Mouse (Mus musculus): ENCODE results near the gene Fcna. TPM values are rescaled to one million over a fixed set of nuclear protein-coding genes. Genes with fewer than 3 reads are reported as not detected.

Gene Fcna
- polyA plus RNA-seq, 1 experiment from 2014 or later: 4.0 TPM

DNA sequence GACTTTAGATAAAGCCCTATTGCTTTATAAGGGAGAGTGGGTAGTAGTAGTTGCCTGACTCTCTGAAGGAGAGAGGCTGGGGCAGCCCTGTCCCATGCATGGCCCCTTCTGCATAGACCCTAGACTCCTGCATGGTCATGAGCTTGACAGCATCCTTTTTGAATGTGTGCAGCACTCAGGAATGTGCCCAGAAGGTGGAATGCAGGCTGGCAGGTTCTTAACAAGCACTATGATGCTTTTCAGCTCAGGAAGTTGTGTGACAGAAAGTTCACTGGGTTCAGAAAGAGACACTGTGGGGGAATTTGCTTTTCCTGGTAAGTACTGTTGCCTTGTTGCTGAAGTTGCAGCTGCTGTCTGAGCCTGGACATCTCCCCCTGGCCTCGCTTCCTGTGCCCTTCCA, 26.7 kb upstream of the Fcna start:
- Histone ChIP-seq H3K4me2 (replicated peaks) (no peak overlapping the region), H3K27me3 (ENCODE audit: control insufficient read depth, insufficient read depth, low read length) (no peaks in the 10 kb centered on the region), H3K36me3 (replicated peaks; ENCODE audit: control insufficient read depth, insufficient read depth) (no peaks in the 10 kb centered on the region), H3K27ac (no peak overlapping the region), H3K4me1 (replicated peaks; ENCODE audit: control insufficient read depth, insufficient read depth, low read length) (no peaks in the 10 kb centered on the region), H3K9ac (no peak overlapping the region), H3K4me3 (replicated peaks; ENCODE audit: low read length) (no peak overlapping the region), H3K9me3 (ENCODE audit: control insufficient read depth, low read length) (no peaks in the 10 kb centered on the region)
- ATAC-seq (ENCODE audit: low FRiP score): no peak
- DNase-seq (ENCODE audit: low spot score): no peak
- 71% methylated on average over 1 of the region's 1 CpGs for WGBS

DNA sequence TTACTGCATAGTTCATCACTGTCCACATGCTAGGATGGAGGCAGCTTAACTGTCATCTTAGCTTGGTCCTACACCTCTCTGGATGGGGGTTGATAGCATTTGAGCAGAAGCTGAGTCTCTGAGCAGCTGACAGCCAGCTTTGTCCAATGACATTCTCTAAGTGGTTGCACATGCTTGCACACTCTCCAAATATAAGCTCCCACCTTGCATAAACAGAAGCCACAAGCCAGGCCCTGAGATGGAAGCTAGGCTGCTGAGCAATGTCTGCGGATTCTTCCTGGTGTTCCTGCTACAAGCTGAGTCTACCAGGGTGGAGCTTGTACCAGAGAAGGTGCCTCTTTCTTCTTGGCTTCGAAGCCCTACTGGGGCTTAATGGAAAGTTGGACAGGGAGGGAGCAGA, 25.1 kb upstream of the Fcna start, which contains the start of gene Lcn8:
TSS of gene Lcn8 (plus strand) at position 219 of the 400 bp plus-strand sequence.
- no peak for DNase-seq (ENCODE audit: low spot score)
- no peaks in the 10 kb centered on the region for H3K4me1 ChIP-seq (replicated peaks; ENCODE audit: control insufficient read depth, insufficient read depth, low read length)
- no peak within 1 kb of the TSS for H3K27ac ChIP-seq
- no peak within 1 kb of the TSS for H3K4me2 ChIP-seq (replicated peaks)
- no peaks in the 10 kb centered on the region for H3K36me3 ChIP-seq (replicated peaks; ENCODE audit: control insufficient read depth, insufficient read depth)
- WGBS: 71% methylated on average over 2 of the region's 2 CpGs
- no peaks in the 10 kb centered on the region for H3K9me3 ChIP-seq (ENCODE audit: control insufficient read depth, low read length)
- no peaks in the 10 kb centered on the region for H3K27me3 ChIP-seq (ENCODE audit: control insufficient read depth, insufficient read depth, low read length)
- H3K9ac ChIP-seq: no peak within 1 kb of the TSS
- H3K4me3 ChIP-seq (replicated peaks; ENCODE audit: low read length): no peak within 1 kb of the TSS
- no peak for ATAC-seq (ENCODE audit: low FRiP score)

DNA sequence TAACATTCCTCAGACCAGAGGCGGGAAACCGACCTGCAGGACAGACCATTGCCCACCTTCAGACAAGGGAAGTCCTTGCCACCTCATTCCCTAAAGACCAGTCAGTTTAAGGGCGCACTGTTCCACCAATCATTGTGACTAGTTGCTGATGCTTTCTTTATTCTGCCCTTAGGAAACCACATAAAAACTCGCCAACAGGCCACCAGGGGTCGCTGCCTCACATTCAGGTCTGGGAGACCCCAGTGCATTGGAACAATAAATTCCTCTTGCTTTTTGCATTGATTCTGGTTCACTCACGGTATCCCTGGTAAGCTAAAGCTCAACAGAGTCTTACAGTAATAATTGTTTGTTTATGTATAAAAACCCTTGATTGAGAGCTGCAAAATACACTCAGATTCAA, 12.1 kb upstream of the Fcna start:
- no peak overlapping the region for H3K9ac ChIP-seq
- ATAC-seq (ENCODE audit: low FRiP score) (no peak), DNase-seq (ENCODE audit: low spot score) (peak; percentile 66)
- no peak overlapping the region for H3K4me3 ChIP-seq (replicated peaks; ENCODE audit: low read length)
- no peaks in the 10 kb centered on the region for H3K36me3 ChIP-seq (replicated peaks; ENCODE audit: control insufficient read depth, insufficient read depth)
- 25% methylated on average over 6 of the region's 6 CpGs for WGBS
- H3K9me3 ChIP-seq (ENCODE audit: control insufficient read depth, low read length): no peaks in the 10 kb centered on the region
- no peak overlapping the region for H3K27ac ChIP-seq
- no peak overlapping the region for H3K4me2 ChIP-seq (replicated peaks)
- H3K4me1 ChIP-seq (replicated peaks; ENCODE audit: control insufficient read depth, insufficient read depth, low read length): no peaks in the 10 kb centered on the region
- no peaks in the 10 kb centered on the region for H3K27me3 ChIP-seq (ENCODE audit: control insufficient read depth, insufficient read depth, low read length)

DNA sequence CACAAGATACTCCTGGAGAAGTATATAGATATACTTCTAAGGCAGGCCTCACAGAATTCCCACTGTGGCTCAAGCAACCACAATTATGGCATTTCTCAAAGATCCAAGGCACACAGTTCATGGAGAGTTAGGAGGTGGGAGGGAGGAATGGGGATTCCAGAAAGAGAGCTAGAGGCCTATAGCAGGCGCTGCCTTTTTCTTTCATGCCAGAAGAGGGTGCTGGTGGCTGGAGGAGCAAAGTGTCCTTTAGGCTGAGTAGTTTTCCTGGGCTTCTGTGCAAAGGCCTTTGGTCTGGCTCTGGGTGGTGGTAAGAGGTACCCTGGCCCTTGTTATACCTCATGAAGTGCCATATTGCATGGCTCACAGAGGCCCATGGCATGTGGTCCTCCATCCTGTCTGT, 6.2 kb upstream of the Fcna start:
- Histone ChIP-seq H3K27ac (no peak overlapping the region), H3K4me2 (replicated peaks) (no peak overlapping the region), H3K36me3 (replicated peaks; ENCODE audit: control insufficient read depth, insufficient read depth) (no peaks in the 10 kb centered on the region), H3K4me1 (replicated peaks; ENCODE audit: control insufficient read depth, insufficient read depth, low read length) (no peaks in the 10 kb centered on the region), H3K9me3 (ENCODE audit: control insufficient read depth, low read length) (no peaks in the 10 kb centered on the region), H3K9ac (no peak overlapping the region), H3K4me3 (replicated peaks; ENCODE audit: low read length) (no peak overlapping the region), H3K27me3 (ENCODE audit: control insufficient read depth, insufficient read depth, low read length) (no peaks in the 10 kb centered on the region)
- ATAC-seq (ENCODE audit: low FRiP score): no peak
- DNase-seq (ENCODE audit: low spot score): no peak
- WGBS: 50% methylated on average over 1 of the region's 1 CpGs

DNA sequence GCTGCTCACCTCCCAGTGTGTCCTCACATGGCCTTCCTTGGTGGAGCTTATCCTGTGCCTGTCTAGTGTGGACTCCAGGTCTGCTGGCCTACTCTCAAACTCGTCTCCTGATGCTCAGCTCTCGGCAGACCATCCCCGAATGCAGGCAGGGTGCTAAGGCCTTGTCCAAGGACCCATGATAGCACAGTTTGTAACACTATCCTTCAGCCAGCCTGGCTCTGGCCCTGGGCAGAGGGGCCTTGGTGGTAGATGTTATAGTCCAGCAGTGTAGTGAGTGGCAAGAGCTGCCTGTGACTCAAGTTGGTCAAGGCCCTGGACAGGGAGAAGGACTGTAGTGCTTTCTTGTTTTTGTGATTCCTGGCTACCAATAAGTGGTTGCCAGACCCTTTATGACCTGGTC, 5.8 kb upstream of the Fcna start:
- no peaks in the 10 kb centered on the region for H3K36me3 ChIP-seq (replicated peaks; ENCODE audit: control insufficient read depth, insufficient read depth)
- H3K4me1 ChIP-seq (replicated peaks; ENCODE audit: control insufficient read depth, insufficient read depth, low read length): no peaks in the 10 kb centered on the region
- 84% methylated on average over 3 of the region's 3 CpGs for WGBS
- ATAC-seq (ENCODE audit: low FRiP score) (no peak), DNase-seq (ENCODE audit: low spot score) (no peak)
- no peak overlapping the region for H3K4me2 ChIP-seq (replicated peaks)
- no peak overlapping the region for H3K9ac ChIP-seq
- no peaks in the 10 kb centered on the region for H3K27me3 ChIP-seq (ENCODE audit: control insufficient read depth, insufficient read depth, low read length)
- no peak overlapping the region for H3K4me3 ChIP-seq (replicated peaks; ENCODE audit: low read length)
- no peak overlapping the region for H3K27ac ChIP-seq
- no peaks in the 10 kb centered on the region for H3K9me3 ChIP-seq (ENCODE audit: control insufficient read depth, low read length)

DNA sequence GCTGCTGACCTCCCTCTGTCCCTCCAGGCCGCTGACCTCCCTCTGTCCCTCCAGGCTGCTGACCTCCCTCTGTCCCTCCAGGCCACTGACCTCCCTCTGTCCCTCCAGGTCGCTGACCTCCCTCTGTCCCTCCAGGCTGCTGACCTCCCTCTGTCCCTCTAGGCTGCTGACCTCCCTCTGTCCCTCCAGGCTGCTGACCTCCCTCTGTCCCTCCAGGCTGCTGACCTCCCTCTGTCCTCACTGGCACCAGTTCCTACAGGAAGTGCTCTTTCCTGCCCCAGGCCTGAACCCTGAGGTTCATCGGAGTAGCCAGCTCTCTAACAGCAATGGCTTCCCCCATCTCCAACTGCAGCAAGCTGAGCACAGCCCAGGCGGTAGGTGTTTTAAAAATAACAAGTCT, 908 bp upstream of the Fcna start:
- H3K4me3 ChIP-seq (replicated peaks; ENCODE audit: low read length): no peak overlapping the region
- no peaks in the 10 kb centered on the region for H3K27me3 ChIP-seq (ENCODE audit: control insufficient read depth, insufficient read depth, low read length)
- no peaks in the 10 kb centered on the region for H3K4me1 ChIP-seq (replicated peaks; ENCODE audit: control insufficient read depth, insufficient read depth, low read length)
- no peak for DNase-seq (ENCODE audit: low spot score)
- 31% methylated on average over 4 of the region's 4 CpGs for whole genome bisulfite sequencing
- H3K36me3 ChIP-seq (replicated peaks; ENCODE audit: control insufficient read depth, insufficient read depth): no peaks in the 10 kb centered on the region
- no peak overlapping the region for H3K9ac ChIP-seq
- no peak overlapping the region for H3K4me2 ChIP-seq (replicated peaks)
- H3K9me3 ChIP-seq (ENCODE audit: control insufficient read depth, low read length): no peaks in the 10 kb centered on the region
- ATAC-seq (ENCODE audit: low FRiP score): no peak
- H3K27ac ChIP-seq: no peak overlapping the region

DNA sequence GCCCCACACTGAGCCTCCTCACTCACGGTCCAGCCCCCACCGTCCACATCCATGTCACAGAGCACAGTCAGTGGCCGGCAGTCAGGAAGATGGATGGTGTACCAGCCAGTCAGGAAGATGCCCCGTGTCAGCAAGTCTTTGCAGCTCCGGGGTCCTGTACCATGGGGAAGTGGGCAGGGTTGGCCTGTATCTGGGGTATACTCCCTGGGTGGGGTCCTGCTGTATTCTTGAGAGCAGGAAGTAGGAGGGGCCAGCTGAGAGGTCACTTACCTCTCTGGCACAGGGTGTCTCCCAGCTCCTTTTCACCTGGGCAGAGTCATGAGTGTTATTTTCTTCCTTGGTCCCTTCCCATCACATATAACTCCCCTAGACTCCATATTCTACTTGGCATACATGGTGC, 1.8 kb downstream of the Fcna start:
- no peak for DNase-seq (ENCODE audit: low spot score)
- H3K4me3 ChIP-seq (replicated peaks; ENCODE audit: low read length): no peak overlapping the region
- ATAC-seq (ENCODE audit: low FRiP score): no peak
- H3K36me3 ChIP-seq (replicated peaks; ENCODE audit: control insufficient read depth, insufficient read depth): no peaks in the 10 kb centered on the region
- no peak overlapping the region for H3K27ac ChIP-seq
- no peaks in the 10 kb centered on the region for H3K27me3 ChIP-seq (ENCODE audit: control insufficient read depth, insufficient read depth, low read length)
- no peaks in the 10 kb centered on the region for H3K9me3 ChIP-seq (ENCODE audit: control insufficient read depth, low read length)
- 59% methylated on average over 5 of the region's 5 CpGs for WGBS
- H3K4me2 ChIP-seq (replicated peaks): no peak overlapping the region
- peaks cover 5% of the 10 kb centered on the region; the same call in 1 of the 2 replicates for H3K4me1 ChIP-seq (replicated peaks; ENCODE audit: control insufficient read depth, insufficient read depth, low read length)
- H3K9ac ChIP-seq: no peak overlapping the region

DNA sequence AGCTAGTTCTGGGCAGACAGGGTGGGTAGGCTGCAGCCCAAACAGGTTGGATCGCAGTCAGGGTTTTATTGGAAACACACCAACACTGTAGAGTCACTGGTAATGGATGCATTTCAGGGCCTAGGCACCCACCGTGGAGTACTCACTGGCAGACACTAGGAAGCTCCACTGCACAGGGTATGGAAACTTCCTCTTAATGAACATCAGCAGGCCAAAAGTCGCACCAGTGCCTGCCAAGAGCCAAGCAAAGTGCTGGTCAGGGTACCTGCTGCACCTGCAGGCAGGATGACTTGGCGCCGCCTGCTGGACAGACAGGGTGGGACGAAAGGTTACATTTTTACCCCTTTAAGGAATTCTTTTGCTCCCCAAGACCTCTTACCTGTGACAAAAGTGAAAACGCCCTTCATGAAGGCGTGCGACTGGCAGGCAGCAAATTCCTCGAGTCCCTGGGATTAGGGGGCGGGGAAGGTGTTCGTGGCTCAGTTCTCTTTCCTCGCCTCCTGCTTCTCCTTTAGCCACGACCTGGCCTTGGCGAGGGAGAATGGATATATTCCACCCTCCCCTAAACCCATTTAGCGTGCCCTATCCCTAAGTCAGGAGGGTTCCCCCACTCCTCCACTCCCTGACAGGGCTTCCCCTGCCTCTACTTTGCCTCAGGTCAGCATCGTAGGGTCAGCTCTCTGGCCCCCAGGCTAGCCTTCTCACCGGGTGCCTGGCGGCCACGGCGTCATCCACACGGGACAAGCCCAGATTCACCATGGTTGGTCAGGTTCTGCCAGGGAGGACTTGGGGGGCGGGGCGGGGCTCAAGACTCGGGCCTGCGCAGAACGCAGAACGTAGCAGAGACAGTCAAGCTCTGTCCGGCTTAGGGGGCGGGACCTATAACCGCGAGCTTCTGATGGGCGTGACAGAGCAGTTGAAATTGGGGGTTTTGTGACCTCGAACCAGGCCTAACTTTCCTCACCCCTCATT, 6.3 kb downstream of the Fcna start, which contains the start of gene Tmem141:
TSS of gene Tmem141 (minus strand) at position 777 of the 972 bp plus-strand sequence.
- Histone ChIP-seq H3K27me3 (ENCODE audit: control insufficient read depth, insufficient read depth, low read length) (peaks cover 18% of the 10 kb centered on the region), H3K4me3 (replicated peaks; ENCODE audit: low read length) (peak within 1 kb of the TSS; percentile 42), H3K27ac (peak within 1 kb of the TSS; percentile 46; the same call in 1 of the 2 replicates), H3K36me3 (replicated peaks; ENCODE audit: control insufficient read depth, insufficient read depth) (no peaks in the 10 kb centered on the region), H3K4me2 (replicated peaks) (peak within 1 kb of the TSS; percentile 62), H3K9ac (peak within 1 kb of the TSS; percentile 69), H3K4me1 (replicated peaks; ENCODE audit: control insufficient read depth, insufficient read depth, low read length) (peaks cover 7% of the 10 kb centered on the region; the same call in 1 of the 2 replicates), H3K9me3 (ENCODE audit: control insufficient read depth, low read length) (no peaks in the 10 kb centered on the region)
- peak; percentile 76 for DNase-seq (ENCODE audit: low spot score)
- ATAC-seq (ENCODE audit: low FRiP score): peak; percentile 95
- 7% methylated on average over 34 of the region's 34 CpGs for WGBS

DNA sequence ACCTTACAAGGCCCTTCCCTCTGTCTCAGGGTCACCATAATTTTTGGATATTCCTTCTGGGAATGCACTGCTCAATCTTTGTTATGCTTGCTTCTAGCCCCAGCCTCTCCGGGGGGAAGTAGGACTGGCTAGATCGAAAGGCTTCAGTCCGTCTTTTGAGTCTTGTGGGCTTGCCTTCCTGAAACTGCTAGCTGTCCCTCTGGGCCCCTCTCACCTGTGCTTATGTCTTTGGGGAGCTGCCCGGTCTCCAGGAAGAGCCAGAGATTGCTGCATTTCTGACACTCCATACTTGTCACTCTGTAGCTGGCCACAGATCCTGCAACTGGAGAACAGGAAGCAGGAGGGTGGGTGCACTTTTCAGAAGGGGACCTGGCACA, 7.0 kb downstream of the Fcna start:
- H3K36me3 ChIP-seq (replicated peaks; ENCODE audit: control insufficient read depth, insufficient read depth): no peaks in the 10 kb centered on the region
- no peak overlapping the region for H3K27ac ChIP-seq
- H3K4me3 ChIP-seq (replicated peaks; ENCODE audit: low read length): peak overlapping the region; percentile 42
- peaks cover 7% of the 10 kb centered on the region; the same call in 1 of the 2 replicates for H3K4me1 ChIP-seq (replicated peaks; ENCODE audit: control insufficient read depth, insufficient read depth, low read length)
- 85% methylated on average over 4 of the region's 4 CpGs for WGBS
- ATAC-seq (ENCODE audit: low FRiP score) (no peak), DNase-seq (ENCODE audit: low spot score) (no peak)
- H3K4me2 ChIP-seq (replicated peaks): peak overlapping the region; percentile 62
- H3K9ac ChIP-seq: 0 out of 2 replicates have a peak overlapping the region, but pooled peaks have one; percentile 69
- H3K9me3 ChIP-seq (ENCODE audit: control insufficient read depth, low read length): no peaks in the 10 kb centered on the region
- peaks cover 24% of the 10 kb centered on the region for H3K27me3 ChIP-seq (ENCODE audit: control insufficient read depth, insufficient read depth, low read length)

Measured in hindbrain, embryonic 14.5 days (tissue).